Mouse (Mus musculus): ENCODE data around the gene Zfp790. TPM values are rescaled to one million over a fixed set of nuclear protein-coding genes. Genes with fewer than 3 reads are reported as not detected.
A peak's percentile ranks its signal among the peaks of the same experiment; 100 is the strongest.
"Not testable (repeated sequence)": the region's sequence is repeated elsewhere in the genome, so short reads cannot be mapped to it uniquely, and the experiment has no call there.

The Zfp790 gene
- polyA plus RNA-seq, 1 experiment from 2014 or later: 16.0 TPM

DNA sequence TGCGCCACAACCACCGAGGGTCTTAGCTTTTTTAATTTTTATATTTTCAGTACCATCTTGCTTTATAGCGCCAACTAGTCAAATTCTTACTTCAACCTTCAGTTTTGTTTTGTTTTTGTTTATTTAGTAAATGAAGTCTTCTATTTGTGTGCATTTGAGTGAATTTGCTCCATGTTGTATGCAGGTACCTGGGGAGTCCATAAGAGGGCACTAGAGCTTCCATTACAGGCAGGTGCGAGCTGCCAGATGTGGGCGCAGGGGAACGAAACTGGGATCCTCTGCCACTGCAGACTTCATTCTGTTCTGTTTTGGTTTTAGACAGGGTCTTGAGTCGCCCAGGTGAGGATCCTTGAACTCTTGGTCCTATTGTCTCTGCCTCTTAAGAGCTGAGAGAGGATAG lies 45.7 kb downstream of the Zfp790 start:
- Histone ChIP-seq H3K4me3 (ENCODE audit: low read length) (no peak overlapping the region), H3K4me2 (ENCODE audit: low read depth, low read length) (no peak overlapping the region), H3K9ac (ENCODE audit: low read length) (no peak overlapping the region), H3K4me1 (replicated peaks; ENCODE audit: control insufficient read depth, insufficient read depth, low read length) (peaks cover 5% of the 10 kb centered on the region), H3K9me3 (ENCODE audit: control insufficient read depth, low read length) (peaks cover 4% of the 10 kb centered on the region; the same call in 1 of the 2 replicates), H3K27ac (ENCODE audit: low read length) (no peak overlapping the region), H3K27me3 (ENCODE audit: control insufficient read depth, insufficient read depth, low read depth, low read length) (no peaks in the 10 kb centered on the region), H3K36me3 (ENCODE audit: control insufficient read depth, insufficient read depth, low read length) (peaks cover 4% of the 10 kb centered on the region; the same call in 1 of the 2 replicates)
- ATAC-seq (ENCODE audit: low read depth): no peak
- 88% methylated on average over 7 of the region's 7 CpGs for WGBS

DNA sequence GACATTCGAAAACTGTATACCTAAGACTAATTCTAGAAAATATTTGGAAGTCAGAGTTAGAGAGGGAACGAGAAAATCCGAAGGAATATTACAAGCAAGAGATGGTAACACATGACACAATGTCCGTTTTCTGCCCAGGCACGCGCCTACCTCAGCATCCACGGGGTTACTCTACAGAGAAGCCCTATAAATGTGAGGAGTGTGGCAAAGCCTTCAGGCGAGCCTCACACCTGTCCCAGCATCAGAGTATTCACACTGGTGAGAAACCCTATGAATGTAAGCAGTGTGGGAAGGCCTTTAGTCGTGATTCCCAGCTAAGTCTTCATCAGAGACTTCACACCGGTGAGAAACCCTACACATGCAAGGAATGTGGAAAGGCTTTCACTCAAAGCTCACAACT lies 58.3 kb downstream of the Zfp790 start:
- ATAC-seq (ENCODE audit: low read depth): no peak

DNA sequence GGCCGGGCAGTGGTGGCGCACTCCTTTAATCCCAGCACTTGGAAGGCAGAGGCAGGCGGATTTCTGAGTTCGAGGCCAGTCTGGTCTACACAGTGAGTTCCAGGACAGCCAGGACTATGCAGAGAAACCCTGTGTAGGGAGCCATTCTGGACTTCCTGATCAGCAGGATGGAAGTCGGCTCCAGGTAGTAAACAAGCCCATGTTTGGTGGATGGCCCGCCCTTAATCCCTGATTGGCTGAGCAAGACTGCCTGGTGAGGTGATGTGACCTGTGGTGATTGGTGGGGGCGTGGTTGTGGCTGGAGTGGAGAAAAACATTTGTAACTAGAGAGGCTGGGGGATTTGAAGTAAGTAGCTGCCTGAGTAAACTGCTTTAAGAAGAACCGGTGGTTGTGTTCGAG lies 61.6 kb downstream of the Zfp790 start:
- H3K9me3 ChIP-seq (ENCODE audit: control insufficient read depth, low read length): peaks cover 22% of the 10 kb centered on the region
- not testable (repeated sequence) for ATAC-seq (ENCODE audit: low read depth); H3K4me2 ChIP-seq (ENCODE audit: low read depth, low read length); H3K4me3 ChIP-seq (ENCODE audit: low read length); H3K9ac ChIP-seq (ENCODE audit: low read length); H3K27ac ChIP-seq (ENCODE audit: low read length); H3K4me1 ChIP-seq (replicated peaks; ENCODE audit: control insufficient read depth, insufficient read depth, low read length); H3K27me3 ChIP-seq (ENCODE audit: control insufficient read depth, insufficient read depth, low read depth, low read length)
- WGBS: 90% methylated on average over 9 of the region's 9 CpGs
- H3K36me3 ChIP-seq (ENCODE audit: control insufficient read depth, insufficient read depth, low read length): peaks cover 19% of the 10 kb centered on the region

More for the DNA sequence above, 58.3 kb downstream of the Zfp790 start:
- no peak overlapping the region for H3K9ac ChIP-seq (ENCODE audit: low read length)
- H3K9me3 ChIP-seq (ENCODE audit: control insufficient read depth, low read length): peaks cover 27% of the 10 kb centered on the region
- no peaks in the 10 kb centered on the region for H3K27me3 ChIP-seq (ENCODE audit: control insufficient read depth, insufficient read depth, low read depth, low read length)
- no peaks in the 10 kb centered on the region for H3K4me1 ChIP-seq (replicated peaks; ENCODE audit: control insufficient read depth, insufficient read depth, low read length)
- 92% methylated on average over 10 of the region's 10 CpGs for whole genome bisulfite sequencing
- H3K27ac ChIP-seq (ENCODE audit: low read length): no peak overlapping the region
- no peak overlapping the region for H3K4me2 ChIP-seq (ENCODE audit: low read depth, low read length)
- H3K4me3 ChIP-seq (ENCODE audit: low read length): no peak overlapping the region
- peaks cover 21% of the 10 kb centered on the region for H3K36me3 ChIP-seq (ENCODE audit: control insufficient read depth, insufficient read depth, low read length)

DNA sequence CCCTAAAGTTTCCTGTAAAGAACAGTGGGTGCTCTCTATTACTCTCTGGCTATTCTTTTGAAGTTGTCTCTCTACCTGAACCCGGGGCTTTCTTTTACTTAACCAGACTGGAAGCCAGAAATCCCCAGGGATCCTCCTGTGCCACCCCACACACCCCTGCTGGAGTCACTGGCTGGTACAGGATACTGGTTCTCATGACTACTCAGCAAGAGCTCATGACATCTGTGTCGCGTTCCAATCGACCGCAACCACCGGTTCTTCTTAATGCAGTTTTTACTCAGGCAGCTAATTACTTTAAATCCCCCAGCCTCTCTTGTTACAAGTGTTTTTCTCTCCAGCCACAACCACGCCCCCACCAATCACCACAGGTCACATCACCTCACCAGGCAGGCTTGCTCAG lies 64.1 kb downstream of the Zfp790 start:
- Histone ChIP-seq H3K27ac (ENCODE audit: low read length) (no peak overlapping the region), H3K36me3 (ENCODE audit: control insufficient read depth, insufficient read depth, low read length) (peaks cover 8% of the 10 kb centered on the region), H3K9me3 (ENCODE audit: control insufficient read depth, low read length) (peaks cover 14% of the 10 kb centered on the region), H3K9ac (ENCODE audit: low read length) (no peak overlapping the region), H3K4me3 (ENCODE audit: low read length) (no peak overlapping the region), H3K4me1 (replicated peaks; ENCODE audit: control insufficient read depth, insufficient read depth, low read length) (no peaks in the 10 kb centered on the region), H3K4me2 (ENCODE audit: low read depth, low read length) (no peak overlapping the region), H3K27me3 (ENCODE audit: control insufficient read depth, insufficient read depth, low read depth, low read length) (no peaks in the 10 kb centered on the region)
- WGBS: 57% methylated on average over 7 of the region's 7 CpGs
- ATAC-seq (ENCODE audit: low read depth): no peak

MicroRNAs encoded within 50 kb of the gene (microRNA counts, 519-probe panel; counts per million panel counts)
- microRNA mmu-miR-1964: 1,473 counts per million, percentile 20 among the panel's probes with 10 or more counts

Small RNAs within 50 kb of the gene (microRNA-seq; reads per million reads assigned to microRNA genes)
- gene Mir1964: 3.8 reads per million, percentile 13 among the genes with 10 or more reads in this experiment

Other genes starting within 250 kb of the Zfp790 start
- 0.14 TPM in 1 of 2 replicates, not detected in the other for gene Catsperg2, start 89.1 kb upstream of the Zfp790 start, polyA plus RNA-seq (2015; fragmentation: Nextera tagmentation; extraction: Ambion mirVana)
- 12.8 and 13.7 TPM in 2 replicates for gene Zfp84, start 47.6 kb upstream of the Zfp790 start, polyA plus RNA-seq (2015; fragmentation: Nextera tagmentation; extraction: Ambion mirVana)
- 6.4 and 6.9 TPM in 2 replicates for gene Zfp30, start 32.1 kb upstream of the Zfp790 start, polyA plus RNA-seq (2015; fragmentation: Nextera tagmentation; extraction: Ambion mirVana)
- gene Zfp940, start 37.6 kb downstream of the Zfp790 start, polyA plus RNA-seq (2015; fragmentation: Nextera tagmentation; extraction: Ambion mirVana): 4.9 and 5.0 TPM in 2 replicates
- gene Zfp420, start 43.9 kb downstream of the Zfp790 start, polyA plus RNA-seq (2015; fragmentation: Nextera tagmentation; extraction: Ambion mirVana): 6.7 and 8.2 TPM in 2 replicates
- 9.3 and 9.7 TPM in 2 replicates for gene Zfp27, start 90.5 kb downstream of the Zfp790 start, polyA plus RNA-seq (2015; fragmentation: Nextera tagmentation; extraction: Ambion mirVana)
- 4.4 and 4.6 TPM in 2 replicates for gene Zfp383, start 92.1 kb downstream of the Zfp790 start, polyA plus RNA-seq (2015; fragmentation: Nextera tagmentation; extraction: Ambion mirVana)
- 9.5 and 9.9 TPM in 2 replicates for gene Zfp74, start 138.0 kb downstream of the Zfp790 start, polyA plus RNA-seq (2015; fragmentation: Nextera tagmentation; extraction: Ambion mirVana)
- gene Zfp568, start 167.8 kb downstream of the Zfp790 start, polyA plus RNA-seq (2015; fragmentation: Nextera tagmentation; extraction: Ambion mirVana): 12.3 and 13.8 TPM in 2 replicates
- 3.7 and 4.3 TPM in 2 replicates for gene Zfp14, start 235.3 kb downstream of the Zfp790 start, polyA plus RNA-seq (2015; fragmentation: Nextera tagmentation; extraction: Ambion mirVana)

Measured in lung, embryonic 16.5 days (tissue).